Mouse (Mus musculus): ENCODE results near the gene Gm11172. TPM values are rescaled to one million over a fixed set of nuclear protein-coding genes. Genes with fewer than 3 reads are reported as not detected.

The Gm11172 gene
- total RNA-seq (2012; rRNA removed) (not detected in 2 replicates), total RNA-seq (2014; rRNA removed) (not detected in 2 replicates), polyA plus RNA-seq (2012; ENCODE audit: insufficient read length, low read depth) (not detected in 2 replicates)

- TF ChIP-seq EP300 (IDR thresholded peaks at IDR 0.05; ENCODE audit: low read length) (no peak), KAT2A (IDR thresholded peaks at IDR 0.05; ENCODE audit: insufficient replicate concordance, low read length) (no peak), PAX5 (IDR thresholded peaks at IDR 0.05; ENCODE audit: low read length) (no peak), UBTF (IDR thresholded peaks at IDR 0.05; ENCODE audit: low read depth, low read length) (no peak)
- peaks cover 30% of the 10 kb centered on the region for H3K27me3 ChIP-seq (replicated peaks)
- H3K4me3 ChIP-seq (replicated peaks in 1 of 3; ENCODE audit: low read depth in 2 of 3, low read length in 2 of 3, poor library complexity in 1 of 3): no peak within 1 kb of the TSS
- H3K36me3 ChIP-seq (replicated peaks in 1 of 2; ENCODE audit: control insufficient read depth in 1 of 2, insufficient read depth in 1 of 2, low read length in 1 of 2): no peaks in the 10 kb centered on the region
- DNase-seq (ENCODE audit: extremely low read depth): no peak
- no peaks in the 10 kb centered on the region for H3K9me3 ChIP-seq (replicated peaks; ENCODE audit: low read length)
- dilution Hi-C loops (cut with MboI; ENCODE audit: extremely low pct_ligation_motif_present, extremely low pct_unique_long_range_greater_than_20kb, low sequenced_read_pairs): no loop called here
- no peak within 1 kb of the TSS for H3K9ac ChIP-seq (ENCODE audit: insufficient read depth, low read depth)
- no peaks in the 10 kb centered on the region for H3K79me2 ChIP-seq (replicated peaks; ENCODE audit: control insufficient read depth, extremely low read depth, insufficient read depth, poor library complexity, severe bottlenecking)
- no peak within 1 kb of the TSS for H3K27ac ChIP-seq (ENCODE audit: insufficient read depth, low read depth)
- in situ Hi-C loops (cut with MboI; ENCODE audit: low pct_ligation_motif_present, low pct_unique_long_range_greater_than_20kb, low sequenced_read_pairs): no loop called here
- H3K4me2 ChIP-seq (ENCODE audit: insufficient read depth, low read depth, poor library complexity, severe bottlenecking): no peak within 1 kb of the TSS
- H3K4me1 ChIP-seq (ENCODE audit: control insufficient read depth in 1 of 2, insufficient read depth in 2 of 2): peaks cover 15 to 30% of the 10 kb centered on the region in 2 experiments
Measured at GRCm38 (mm10) chr16:10812865-10813371, at the start of gene Gm11172. TSS of gene Gm11172 (plus strand) at chr16:10812915.

- no peak for DNase-seq (ENCODE audit: extremely low read depth)
- TF ChIP-seq RAD21 (IDR thresholded peaks at IDR 0.05; ENCODE audit: low read depth, low read length) (no peak), KAT2A (IDR thresholded peaks at IDR 0.05; ENCODE audit: insufficient replicate concordance, low read length) (no peak), ZMIZ1 (IDR thresholded peaks at IDR 0.05; ENCODE audit: low read depth, low read length) (no peak), RCOR1 (conservative IDR thresholded peaks at IDR 0.05; ENCODE audit: low read depth, low read length) (no peak), CHD1 (IDR thresholded peaks at IDR 0.05; ENCODE audit: low read depth, low read length) (no peak)
- H3K9me3 ChIP-seq (replicated peaks; ENCODE audit: low read length): no peaks in the 10 kb centered on the region
- H3K4me3 ChIP-seq (replicated peaks in 1 of 3; ENCODE audit: low read depth in 2 of 3, low read length in 2 of 3, poor library complexity in 1 of 3): no peak overlapping the region
- H3K27ac ChIP-seq (ENCODE audit: insufficient read depth, low read depth): no peak overlapping the region
- H3K4me1 ChIP-seq (ENCODE audit: control insufficient read depth in 1 of 2, insufficient read depth in 2 of 2): peaks cover 28 to 53% of the 10 kb centered on the region in 2 experiments
- H3K27me3 ChIP-seq (replicated peaks): peaks cover 2% of the 10 kb centered on the region
- dilution Hi-C loops (cut with MboI; ENCODE audit: extremely low pct_ligation_motif_present, extremely low pct_unique_long_range_greater_than_20kb, low sequenced_read_pairs) (no loop called here), in situ Hi-C loops (cut with MboI; ENCODE audit: low pct_ligation_motif_present, low pct_unique_long_range_greater_than_20kb, low sequenced_read_pairs) (no loop called here)
- H3K9ac ChIP-seq (ENCODE audit: insufficient read depth, low read depth): no peak overlapping the region
- H3K36me3 ChIP-seq (replicated peaks in 1 of 2; ENCODE audit: control insufficient read depth in 1 of 2, insufficient read depth in 1 of 2, low read length in 1 of 2): no peaks in the 10 kb centered on the region
- no peaks in the 10 kb centered on the region for H3K79me2 ChIP-seq (replicated peaks; ENCODE audit: control insufficient read depth, extremely low read depth, insufficient read depth, poor library complexity, severe bottlenecking)
- no peak overlapping the region for H3K4me2 ChIP-seq (ENCODE audit: insufficient read depth, low read depth, poor library complexity, severe bottlenecking)
Measured at GRCm38 (mm10) chr16:10763540-10764264, 49.0 kb upstream of the Gm11172 start.

GRCm38 (mm10) chr16:10764323-10764722 lies 48.4 kb upstream of the Gm11172 start:
- TF ChIP-seq ZNF384 (IDR thresholded peaks at IDR 0.05; ENCODE audit: low read depth, low read length) (no peak), TBP (conservative IDR thresholded peaks at IDR 0.05; ENCODE audit: low read depth, low read length) (no peak), MAX (IDR thresholded peaks at IDR 0.05; ENCODE audit: low read length) (no peak), KAT2A (IDR thresholded peaks at IDR 0.05; ENCODE audit: insufficient replicate concordance, low read length) (no peak), GABPA (IDR thresholded peaks at IDR 0.05; ENCODE audit: insufficient replicate concordance, low read depth, low read length) (no peak), MAZ (IDR thresholded peaks at IDR 0.05; ENCODE audit: low read depth, low read length) (no peak), RAD21 (IDR thresholded peaks at IDR 0.05; ENCODE audit: low read depth, low read length) (no peak), ZMIZ1 (IDR thresholded peaks at IDR 0.05; ENCODE audit: low read depth, low read length) (no peak)
- no peak overlapping the region for H3K4me3 ChIP-seq (replicated peaks in 1 of 3; ENCODE audit: low read depth in 2 of 3, low read length in 2 of 3, poor library complexity in 1 of 3)
- no peaks in the 10 kb centered on the region for H3K36me3 ChIP-seq (replicated peaks in 1 of 2; ENCODE audit: control insufficient read depth in 1 of 2, insufficient read depth in 1 of 2, low read length in 1 of 2)
- H3K27me3 ChIP-seq (replicated peaks): peaks cover 3% of the 10 kb centered on the region
- in situ Hi-C loops (cut with MboI; ENCODE audit: low pct_ligation_motif_present, low pct_unique_long_range_greater_than_20kb, low sequenced_read_pairs) (no loop called here), dilution Hi-C loops (cut with MboI; ENCODE audit: extremely low pct_ligation_motif_present, extremely low pct_unique_long_range_greater_than_20kb, low sequenced_read_pairs) (no loop called here)
- H3K79me2 ChIP-seq (replicated peaks; ENCODE audit: control insufficient read depth, extremely low read depth, insufficient read depth, poor library complexity, severe bottlenecking): no peaks in the 10 kb centered on the region
- no peak overlapping the region for H3K27ac ChIP-seq (ENCODE audit: insufficient read depth, low read depth)
- no peak overlapping the region for H3K4me2 ChIP-seq (ENCODE audit: insufficient read depth, low read depth, poor library complexity, severe bottlenecking)
- peaks cover 26 to 53% of the 10 kb centered on the region in 2 experiments for H3K4me1 ChIP-seq (ENCODE audit: control insufficient read depth in 1 of 2, insufficient read depth in 2 of 2)
- no peak for DNase-seq (ENCODE audit: extremely low read depth)
- H3K9ac ChIP-seq (ENCODE audit: insufficient read depth, low read depth): no peak overlapping the region
- H3K9me3 ChIP-seq (replicated peaks; ENCODE audit: low read length): no peaks in the 10 kb centered on the region

Data from CH12.LX (cell line).